Mouse (Mus musculus) stomach, embryonic 15.5 days (tissue): ENCODE measurements at regions not wholly inside any gene's neighbourhood (a gene's known extent, or its start where the extent isn't known, plus 50 kb on each side); places are given as distances from the start of the nearest gene placed in this dataset.

ENCODE experiments used
- ATAC-seq: fragments of 200-750 bp; cut with Nextera tagmentation; 2 replicates; pipeline ENCODE4 v1.8.0; 2017; ENCODE audit warnings: low read depth, moderate number of reproducible peaks, moderate TSS enrichment; ENCODE audit not compliant: insufficient read depth, low FRiP score
- H3K27ac ChIP-seq: fragments of 300-500 bp; sonication (generic); 2 replicates; pipeline ENCODE4 v1.5.1; 2015; ENCODE audit warnings: mild to moderate bottlenecking, inconsistent platforms
- H3K27me3 ChIP-seq: fragments of 300-500 bp; sonication (generic); replicated peaks from 2 replicates; pipeline ENCODE4 v1.6.1; 2015; ENCODE audit warnings: inconsistent platforms
- H3K36me3 ChIP-seq: fragments of 300-500 bp; sonication (generic); 2 replicates; pipeline ENCODE4 v1.6.1; 2015; ENCODE audit warnings: inconsistent platforms
- H3K4me1 ChIP-seq: fragments of 300-500 bp; sonication (generic); 2 replicates; pipeline ENCODE4 v1.6.1; 2015; ENCODE audit warnings: inconsistent platforms
- H3K4me2 ChIP-seq: fragments of 300-500 bp; sonication (generic); 2 replicates; pipeline ENCODE4 v1.6.1; 2015; ENCODE audit warnings: mild to moderate bottlenecking, inconsistent platforms
- H3K4me3 ChIP-seq: fragments of 300-500 bp; sonication (generic); replicated peaks from 2 replicates; pipeline ENCODE4 v1.5.1; 2015; ENCODE audit warnings: inconsistent platforms
- H3K9ac ChIP-seq: fragments of 300-500 bp; sonication (generic); 2 replicates; pipeline ENCODE4 v1.6.1; 2015; ENCODE audit warnings: inconsistent platforms
- H3K9me3 ChIP-seq: fragments of 300-500 bp; sonication (generic); 2 replicates; pipeline ENCODE4 v1.6.1; 2016; ENCODE audit warnings: inconsistent platforms
- WGBS: fragments of 180-500 bp; shearing (Covaris S2); methylation state at CpG from one replicate; pipeline ENCODE4 v1.1.7; 2015; 5-methylcytosine and 5-hydroxymethylcytosine counted together

- ATAC-seq, result peak; percentile 66; the same call in 1 of the 2 replicates
- WGBS, result 37% methylated on average over 10 of the region's 10 CpGs
- Histone ChIP-seq H3K4me1 (no peaks in the 10 kb centered on the region), H3K36me3 (no peaks in the 10 kb centered on the region), H3K4me2 (no peak overlapping the region), H3K27me3 (no peaks in the 10 kb centered on the region), H3K4me3 (no peak overlapping the region), H3K27ac (no peak overlapping the region), H3K9ac (no peak overlapping the region), H3K9me3 (no peaks in the 10 kb centered on the region)
Measured at GRCm38 (mm10) chr14:105532168-105532745, 273.9 kb downstream of the Ndfip2 start.

GRCm38 (mm10) chr14:105528107-105528506, 269.7 kb downstream of the Ndfip2 start:
- ATAC-seq, result no peak
- Histone ChIP-seq H3K27me3 (no peaks in the 10 kb centered on the region), H3K4me1 (no peaks in the 10 kb centered on the region), H3K9ac (no peak overlapping the region), H3K36me3 (no peaks in the 10 kb centered on the region), H3K27ac (no peak overlapping the region), H3K4me3 (no peak overlapping the region), H3K9me3 (no peaks in the 10 kb centered on the region), H3K4me2 (no peak overlapping the region)
- 75% methylated on average over 6 of the region's 6 CpGs for WGBS

- 86% methylated on average over 4 of the region's 4 CpGs for WGBS
- Histone ChIP-seq H3K4me3 (no peak overlapping the region), H3K9ac (no peak overlapping the region), H3K9me3 (no peaks in the 10 kb centered on the region), H3K27me3 (no peaks in the 10 kb centered on the region), H3K27ac (no peak overlapping the region), H3K4me1 (no peaks in the 10 kb centered on the region), H3K36me3 (no peaks in the 10 kb centered on the region), H3K4me2 (no peak overlapping the region)
- ATAC-seq, result no peak
Measured at GRCm38 (mm10) chr14:105523849-105524248, 265.5 kb downstream of the Ndfip2 start.

GRCm38 (mm10) chr14:105522279-105522678, 263.9 kb downstream of the Ndfip2 start:
- Histone ChIP-seq H3K27ac (no peak overlapping the region), H3K4me3 (no peak overlapping the region), H3K4me1 (no peaks in the 10 kb centered on the region), H3K9me3 (no peaks in the 10 kb centered on the region), H3K9ac (no peak overlapping the region), H3K36me3 (no peaks in the 10 kb centered on the region), H3K4me2 (no peak overlapping the region), H3K27me3 (no peaks in the 10 kb centered on the region)
- ATAC-seq, result peak; percentile 73
- WGBS, result 40% methylated on average over 1 of the region's 1 CpGs

DNA sequence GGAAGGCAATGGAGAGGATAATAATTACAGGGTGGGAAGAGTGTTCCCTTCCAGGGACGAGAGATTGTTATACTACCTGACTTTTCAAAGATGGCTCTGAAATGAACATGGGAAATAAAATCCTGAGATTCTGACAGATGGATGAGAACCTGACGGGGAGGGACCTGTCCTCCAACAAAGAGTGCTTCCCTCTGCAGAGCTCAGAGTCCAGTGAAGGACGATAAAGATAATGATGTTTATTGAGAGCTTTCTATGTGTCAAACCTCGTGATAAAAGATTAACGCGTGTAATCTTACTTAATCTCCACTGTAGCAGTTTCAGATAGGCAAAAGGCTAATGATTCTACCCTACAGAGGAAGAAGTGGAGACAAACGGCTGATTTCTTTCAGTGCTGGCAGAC, 260.3 kb downstream of the Ndfip2 start:
- ATAC-seq, result no peak
- no peaks in the 10 kb centered on the region for H3K9me3 ChIP-seq
- H3K4me2 ChIP-seq, result no peak overlapping the region
- no peak overlapping the region for H3K9ac ChIP-seq
- no peaks in the 10 kb centered on the region for H3K27me3 ChIP-seq
- 35% methylated on average over 7 of the region's 7 CpGs for WGBS
- H3K4me3 ChIP-seq, result no peak overlapping the region
- no peaks in the 10 kb centered on the region for H3K4me1 ChIP-seq
- no peaks in the 10 kb centered on the region for H3K36me3 ChIP-seq
- no peak overlapping the region for H3K27ac ChIP-seq

- Histone ChIP-seq H3K9me3 (no peaks in the 10 kb centered on the region), H3K27ac (no peak overlapping the region), H3K9ac (no peak overlapping the region), H3K4me3 (no peak overlapping the region), H3K27me3 (no peaks in the 10 kb centered on the region), H3K4me2 (no peak overlapping the region), H3K36me3 (no peaks in the 10 kb centered on the region), H3K4me1 (no peaks in the 10 kb centered on the region)
- WGBS, result 77% methylated on average over 9 of the region's 9 CpGs
- no peak for ATAC-seq
Measured at GRCm38 (mm10) chr14:105514413-105514812, 256.0 kb downstream of the Ndfip2 start.

- Histone ChIP-seq H3K4me1 (no peaks in the 10 kb centered on the region), H3K9ac (no peak overlapping the region), H3K27me3 (no peaks in the 10 kb centered on the region), H3K4me2 (no peak overlapping the region), H3K36me3 (no peaks in the 10 kb centered on the region), H3K27ac (no peak overlapping the region), H3K4me3 (no peak overlapping the region), H3K9me3 (no peaks in the 10 kb centered on the region)
- WGBS, result 89% methylated on average over 12 of the region's 12 CpGs
- no peak for ATAC-seq
Measured at GRCm38 (mm10) chr14:105512914-105513677, 254.7 kb downstream of the Ndfip2 start.

DNA sequence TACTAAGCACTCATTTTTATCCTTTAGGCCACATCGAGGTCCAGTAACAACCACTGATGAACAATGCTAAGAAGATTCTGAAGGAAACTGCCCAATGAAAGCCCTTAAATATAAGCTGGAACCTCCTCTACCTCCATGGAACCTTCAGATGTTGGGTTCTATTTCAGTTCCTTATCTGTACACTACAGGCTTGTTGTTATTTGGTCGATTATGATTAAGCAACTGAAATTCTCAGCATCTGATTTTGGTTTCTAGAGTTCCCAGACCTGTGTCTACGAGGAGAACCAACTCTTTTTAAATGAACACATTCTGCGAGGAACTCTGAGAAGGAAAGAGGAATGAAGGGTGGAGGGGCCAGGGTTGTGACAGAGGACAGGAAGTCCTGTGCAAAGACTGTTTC, 253.5 kb downstream of the Ndfip2 start:
- Histone ChIP-seq H3K4me3 (no peak overlapping the region), H3K9me3 (no peaks in the 10 kb centered on the region), H3K27ac (no peak overlapping the region), H3K36me3 (no peaks in the 10 kb centered on the region), H3K27me3 (no peaks in the 10 kb centered on the region), H3K9ac (no peak overlapping the region), H3K4me1 (no peaks in the 10 kb centered on the region), H3K4me2 (no peak overlapping the region)
- ATAC-seq, result no peak
- 83% methylated on average over 4 of the region's 4 CpGs for WGBS

GRCm38 (mm10) chr14:105511135-105511534, 252.8 kb downstream of the Ndfip2 start:
- no peak for ATAC-seq
- no peaks in the 10 kb centered on the region for H3K9me3 ChIP-seq
- no peak overlapping the region for H3K4me3 ChIP-seq
- no peak overlapping the region for H3K9ac ChIP-seq
- H3K4me1 ChIP-seq, result no peaks in the 10 kb centered on the region
- H3K27me3 ChIP-seq, result no peaks in the 10 kb centered on the region
- no peaks in the 10 kb centered on the region for H3K36me3 ChIP-seq
- 82% methylated on average over 3 of the region's 3 CpGs for WGBS
- H3K27ac ChIP-seq, result no peak overlapping the region
- H3K4me2 ChIP-seq, result no peak overlapping the region

DNA sequence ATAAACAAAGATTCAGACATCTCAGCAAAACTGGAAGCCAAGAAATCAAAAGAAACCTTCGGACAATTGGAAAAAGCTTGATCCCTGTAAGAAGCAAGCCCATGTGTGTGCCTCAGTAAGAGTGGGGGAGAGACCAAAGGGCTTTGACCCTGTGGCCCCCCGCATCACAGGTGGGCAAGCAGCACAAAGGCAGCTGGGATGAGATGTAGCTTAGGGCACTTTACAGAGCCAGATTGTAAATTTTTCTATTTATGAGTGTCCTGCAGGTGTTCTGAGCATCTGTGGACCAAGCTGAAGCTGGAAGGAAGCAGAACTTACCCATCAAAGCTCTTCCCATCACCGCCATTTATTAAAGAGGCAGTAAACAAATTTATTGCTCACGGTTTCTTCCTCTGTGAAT, 246.9 kb downstream of the Ndfip2 start:
- no peak overlapping the region for H3K4me3 ChIP-seq
- no peak overlapping the region for H3K4me2 ChIP-seq
- H3K9me3 ChIP-seq, result no peaks in the 10 kb centered on the region
- 70% methylated on average over 4 of the region's 4 CpGs for WGBS
- no peaks in the 10 kb centered on the region for H3K36me3 ChIP-seq
- ATAC-seq, result no peak
- H3K9ac ChIP-seq, result no peak overlapping the region
- peaks cover 6% of the 10 kb centered on the region for H3K4me1 ChIP-seq
- no peaks in the 10 kb centered on the region for H3K27me3 ChIP-seq
- no peak overlapping the region for H3K27ac ChIP-seq

- Histone ChIP-seq H3K4me1 (peaks cover 9% of the 10 kb centered on the region), H3K4me2 (no peak overlapping the region), H3K27ac (no peak overlapping the region), H3K4me3 (no peak overlapping the region), H3K36me3 (no peaks in the 10 kb centered on the region), H3K9ac (no peak overlapping the region), H3K27me3 (no peaks in the 10 kb centered on the region), H3K9me3 (no peaks in the 10 kb centered on the region)
- ATAC-seq, result no peak
- WGBS, result 83% methylated on average over 3 of the region's 3 CpGs
Measured at GRCm38 (mm10) chr14:105504376-105504775, 246.0 kb downstream of the Ndfip2 start.

DNA sequence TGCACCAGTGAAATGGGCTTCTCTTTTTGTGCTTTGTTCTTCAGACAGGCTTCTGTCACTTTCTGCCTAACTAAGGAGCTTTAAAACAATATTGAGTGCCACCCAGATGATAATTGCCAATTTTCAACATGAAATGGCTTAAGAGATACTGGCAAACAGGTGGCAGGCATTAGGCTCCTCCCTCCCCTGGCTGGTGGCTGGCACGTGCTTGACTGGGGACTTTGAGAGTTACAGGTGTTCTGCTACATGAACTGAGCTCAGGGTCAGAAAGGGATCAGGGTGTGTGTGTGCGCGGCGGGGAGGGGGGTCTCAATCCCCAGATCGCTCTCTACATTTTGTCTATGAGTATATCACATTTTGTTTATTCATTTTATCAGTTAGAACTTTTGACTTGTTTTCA, 245.4 kb downstream of the Ndfip2 start:
- Histone ChIP-seq H3K9me3 (no peaks in the 10 kb centered on the region), H3K36me3 (no peaks in the 10 kb centered on the region), H3K9ac (no peak overlapping the region), H3K4me3 (no peak overlapping the region), H3K4me1 (peaks cover 13% of the 10 kb centered on the region), H3K4me2 (no peak overlapping the region), H3K27me3 (no peaks in the 10 kb centered on the region), H3K27ac (no peak overlapping the region)
- ATAC-seq, result no peak
- WGBS, result 81% methylated on average over 5 of the region's 5 CpGs
